Mouse (Mus musculus) bone marrow, adult 2 months (tissue): ENCODE measurements around the gene Kifc1.

Experiments used
- CTCF ChIP-seq: fragments of 200-500 bp; IDR thresholded peaks from 2 replicates; pipeline ENCODE4 v1.5.1; 2011; ENCODE audit warnings: low read length, control low read depth; ENCODE audit not compliant: control insufficient read depth, insufficient read depth
- POLR2A ChIP-seq: fragments of 200-500 bp; IDR thresholded peaks from 2 replicates; pipeline ENCODE4 v1.6.1; 2011; ENCODE audit warnings: low read depth, mild to moderate bottlenecking, control low read depth, low read length, borderline replicate concordance; ENCODE audit not compliant: control insufficient read depth

- TF ChIP-seq POLR2A (no peak), CTCF (no peak)
Measured at GRCm38 (mm10) chr17:33829561-33829960, 60.9 kb downstream of the Kifc1 start.
